Mouse (Mus musculus) kidney, adult 9 months (tissue): ENCODE measurements around the gene Clcc1.
A peak's percentile ranks its signal among the peaks of the same experiment; 100 is the strongest.

Experiments used
- DNase-seq: peaks from one replicate; pipeline ENCODE4 v3.0.0; 2022

The Clcc1 gene

DNA sequence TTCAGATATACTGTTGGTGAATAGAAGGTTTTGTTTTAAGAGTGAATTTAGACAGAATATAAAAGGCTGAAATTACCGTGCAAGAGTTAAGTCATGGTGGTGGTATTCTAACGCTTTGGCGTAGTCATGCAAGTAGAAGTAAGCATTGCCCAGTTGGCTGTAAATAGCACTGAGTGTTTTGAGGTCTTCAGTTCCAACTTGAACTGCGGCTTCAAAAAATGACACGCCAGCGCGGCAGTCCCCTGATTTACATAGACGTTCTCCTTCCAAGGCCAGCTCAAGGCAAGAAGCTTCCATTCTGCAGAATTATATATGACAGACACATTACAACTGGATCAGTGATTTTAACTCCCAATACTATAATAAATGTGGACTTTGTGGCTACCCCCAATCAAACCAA is 49.1 kb downstream of the Clcc1 start:
- DNase-seq, result no peak

GRCm38 (mm10) chr3:108711296-108711695 is 57.6 kb downstream of the Clcc1 start:
- DNase-seq, result no peak

DNA sequence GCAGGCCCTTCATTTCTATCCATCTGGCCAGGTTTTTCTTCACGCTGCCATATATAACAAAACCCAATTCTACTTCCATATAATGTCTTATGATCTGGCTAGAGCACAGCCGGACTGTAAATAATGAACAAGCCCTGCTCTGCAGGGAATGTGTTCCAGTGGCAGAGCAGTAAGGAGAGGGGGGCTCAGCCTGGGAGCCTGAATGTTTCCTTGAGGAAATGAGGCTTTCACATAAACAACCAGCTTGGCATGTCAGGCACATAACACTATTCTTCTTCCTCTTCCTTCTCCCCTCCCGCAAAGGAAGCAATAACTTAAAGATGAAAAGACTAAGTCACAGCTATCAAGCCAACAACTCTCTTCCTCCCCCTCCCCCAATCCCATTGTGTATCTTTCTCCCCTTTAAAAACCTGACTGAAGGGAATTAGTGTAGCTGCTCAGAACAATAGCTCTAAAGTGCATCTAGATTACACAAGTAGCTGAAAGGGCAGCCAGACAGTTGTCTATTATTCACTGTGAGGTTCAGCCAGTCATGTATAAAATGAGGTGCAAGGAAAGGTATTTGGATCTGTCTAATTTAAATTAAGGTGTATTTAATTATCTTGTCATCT is 59.5 kb downstream of the Clcc1 start:
- peak; percentile 15 for DNase-seq

DNA sequence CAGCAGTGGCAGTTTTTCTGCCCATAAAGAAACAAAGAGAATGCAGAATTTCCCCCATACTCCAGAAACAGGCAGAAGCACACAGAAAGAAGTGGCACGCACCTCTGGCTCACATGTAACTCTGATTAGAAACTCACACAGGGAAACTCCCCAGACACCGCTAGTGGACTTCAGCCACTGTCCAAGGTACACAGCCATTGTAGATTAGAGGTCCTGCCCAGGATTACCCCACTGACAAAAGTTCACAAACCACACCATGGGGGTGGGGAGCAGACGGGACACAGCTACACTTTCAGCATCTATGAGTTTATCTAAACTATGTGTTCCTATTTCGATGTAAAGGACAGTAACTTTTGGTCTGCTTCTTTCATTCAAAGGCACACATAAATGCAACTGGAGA is 61.1 kb downstream of the Clcc1 start:
- DNase-seq, result peak; percentile 82

DNA sequence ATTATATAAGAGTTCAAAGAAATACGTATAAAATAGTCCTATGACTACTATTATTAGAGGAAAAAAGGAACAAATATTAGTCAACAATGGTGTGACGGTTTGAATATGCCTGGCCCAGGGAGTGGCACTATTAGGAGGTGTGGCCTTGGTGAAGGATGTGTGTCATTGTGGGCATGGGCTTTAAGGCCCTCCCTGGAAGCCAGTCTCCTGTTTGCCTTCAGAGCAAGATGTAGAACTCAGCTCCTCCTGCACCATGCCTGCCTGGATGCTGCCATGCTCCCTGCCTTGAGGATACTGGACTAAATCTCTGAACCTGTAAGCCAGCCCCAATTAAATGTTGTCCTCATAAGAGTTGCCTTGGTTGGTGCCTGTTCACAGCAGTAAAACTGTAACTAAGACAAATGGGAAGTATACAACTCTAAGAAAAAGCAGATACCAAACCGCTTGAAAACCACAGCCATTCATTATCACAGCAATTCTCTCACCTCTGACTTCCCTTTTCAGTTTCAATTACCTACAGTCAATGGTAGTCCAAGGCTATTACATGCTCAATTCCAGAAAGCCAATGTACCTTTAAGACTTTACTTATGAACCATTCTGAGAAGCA is 64.3 kb downstream of the Clcc1 start:
- DNase-seq, result no peak

DNA sequence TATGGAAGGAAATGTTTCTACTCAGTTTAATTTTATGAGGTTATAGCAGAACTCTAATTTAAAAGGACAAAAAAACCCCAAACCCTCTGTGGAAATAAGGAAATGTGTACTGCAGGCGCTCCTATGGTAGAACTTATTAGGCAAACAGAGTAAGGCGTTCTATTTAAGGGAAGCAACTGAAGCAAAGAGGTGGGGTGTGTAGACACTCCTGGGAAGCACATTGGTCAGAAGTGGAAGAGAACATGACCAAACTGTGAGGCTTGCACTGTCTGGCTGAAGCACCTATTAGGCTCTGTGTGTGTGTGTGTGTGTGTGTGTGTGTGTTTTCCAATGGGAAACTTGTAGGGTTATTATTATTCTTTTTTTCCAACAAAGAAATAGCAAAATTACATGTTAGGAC is 65.6 kb downstream of the Clcc1 start:
- no peak for DNase-seq

- no peak for DNase-seq
These were observed 66.0 kb downstream of the Clcc1 start for GRCm38 (mm10) chr3:108719761-108720160.

- DNase-seq, result peak; percentile 30
These were observed 67.6 kb downstream of the Clcc1 start for GRCm38 (mm10) chr3:108721076-108721991.

GRCm38 (mm10) chr3:108722036-108722872 is 68.5 kb downstream of the Clcc1 start, which contains the start of gene Gpsm2:
Gpsm2 (minus strand) TSS chr3:108722309.
- peak; percentile 95 for DNase-seq

DNA sequence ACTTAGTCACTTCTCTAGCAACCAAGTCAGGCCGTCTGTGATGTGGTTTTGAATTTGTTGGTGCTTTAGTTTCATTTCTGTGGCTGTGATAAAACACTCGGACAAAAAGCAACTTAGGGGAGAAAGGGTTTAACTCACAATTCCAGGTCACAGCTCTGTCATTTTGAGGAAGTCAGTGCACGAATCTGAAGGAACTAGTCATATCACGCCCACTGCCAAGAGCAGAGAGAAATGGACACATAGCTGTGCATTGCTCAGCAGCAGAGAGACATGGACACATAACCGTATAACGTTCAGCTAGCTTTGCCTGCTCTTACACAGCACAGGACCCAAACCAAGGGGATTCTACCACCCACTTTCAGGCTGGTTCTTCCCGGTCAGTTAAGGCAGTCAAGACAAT is 72.7 kb downstream of the Clcc1 start:
- no peak for DNase-seq

GRCm38 (mm10) chr3:108727344-108727743 is 73.6 kb downstream of the Clcc1 start:
- no peak for DNase-seq

DNA sequence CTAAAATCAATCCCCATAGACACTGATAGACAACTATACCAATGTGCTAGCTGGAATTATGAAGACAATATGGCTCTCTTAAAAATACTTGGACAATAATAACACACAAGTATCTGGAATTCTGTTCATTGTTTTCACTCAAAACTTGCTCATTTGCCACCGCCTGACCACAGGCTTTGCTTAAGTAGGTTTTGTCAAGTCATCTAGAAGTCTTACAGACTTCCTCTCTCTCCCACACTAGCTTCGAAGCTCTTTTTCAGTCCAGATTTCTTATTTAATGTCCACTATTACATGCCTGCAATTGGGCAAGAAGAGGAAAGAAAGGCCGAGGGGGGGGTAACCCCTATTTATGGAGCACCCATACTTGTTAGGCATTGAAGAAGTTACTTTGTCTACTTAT is 74.1 kb downstream of the Clcc1 start:
- DNase-seq, result no peak
